Mouse (Mus musculus) erythroblast, embryonic 14.5 days (primary cell): ENCODE measurements at regions not wholly inside any gene's neighbourhood (a gene's known extent, or its start where the extent isn't known, plus 50 kb on each side); places are given as distances from the start of the nearest gene placed in this dataset.

Source experiments
- GATA1 ChIP-seq: IDR thresholded peaks from 2 replicates; pipeline ENCODE4 v1.6.1; 2012; ENCODE audit warnings: low read length, inconsistent platforms, mixed read lengths
- TAL1 ChIP-seq: IDR thresholded peaks from 3 replicates; pipeline ENCODE4 v1.6.1; 2012; ENCODE audit warnings: low read length, inconsistent platforms, mixed read lengths

- TF ChIP-seq GATA1 (no peak), TAL1 (no peak)
Measured at GRCm38 (mm10) chr4:106020338-106020737, 230.7 kb downstream of the Gm12728 start.
